ENCODE assay signal across 13 mouse cellular contexts in genomic region chr13:52942876-52943388, GRCm38 (mm10).
"Had no signal": no experiment of that assay in that cellular context is flagged by ENCODE, and none has a peak within 500 bp of the region (broad histone marks: within the 10 kb centered on the region; RNA-seq: fewer than 3 reads in every experiment).

No protein-coding gene starts in this region.

- H3K27me3 ChIP-seq: kidney, embryonic 15.5 days; limb, embryonic 15.5 days; midbrain, embryonic 13.5 days; neural tube, embryonic 15.5 days; stomach, embryonic 15.5 days had no signal

- H3K4me3 ChIP-seq: kidney, embryonic 15.5 days; limb, embryonic 15.5 days; midbrain, embryonic 13.5 days; neural tube, embryonic 15.5 days; stomach, embryonic 15.5 days had no signal

- DNase-seq: kidney, adult 2 months; kidney, postnatal 14 days; layer of hippocampus, postnatal 36 days; lung, adult 18-20 months; right cerebral cortex, postnatal 14 days; thymus, adult 2 months; thymus, postnatal 25 days had no signal

- H3K27ac ChIP-seq: limb, embryonic 15.5 days; liver, embryonic 14.5 days; midbrain, embryonic 13.5 days; neural tube, embryonic 15.5 days; stomach, embryonic 15.5 days had no signal

- ATAC-seq: midbrain, embryonic 13.5 days had no signal
